Mouse (Mus musculus): ENCODE data around the gene Fmn2.

The Fmn2 gene

DNA sequence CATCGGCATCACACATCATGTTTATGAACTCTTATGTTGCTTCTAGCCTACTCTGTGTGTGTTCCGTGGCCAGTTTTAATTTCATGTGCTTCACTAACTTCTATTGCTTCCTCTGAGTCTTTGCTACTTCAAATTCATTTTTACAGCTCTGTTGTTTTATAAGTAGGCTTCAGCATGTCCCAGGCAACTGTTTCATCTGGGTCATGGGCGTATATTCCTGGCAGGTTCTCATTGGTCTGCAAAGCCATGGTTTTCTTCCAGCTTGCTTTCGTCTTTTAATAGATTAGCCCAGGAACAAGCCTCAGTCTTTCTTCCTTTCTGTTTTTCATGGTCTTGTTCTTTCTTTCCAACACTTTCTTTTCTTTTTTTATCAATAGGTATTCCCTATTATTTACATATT, 279.4 kb downstream of the Fmn2 start:
- no peak for DNase-seq (ENCODE audit: low spot score)

DNA sequence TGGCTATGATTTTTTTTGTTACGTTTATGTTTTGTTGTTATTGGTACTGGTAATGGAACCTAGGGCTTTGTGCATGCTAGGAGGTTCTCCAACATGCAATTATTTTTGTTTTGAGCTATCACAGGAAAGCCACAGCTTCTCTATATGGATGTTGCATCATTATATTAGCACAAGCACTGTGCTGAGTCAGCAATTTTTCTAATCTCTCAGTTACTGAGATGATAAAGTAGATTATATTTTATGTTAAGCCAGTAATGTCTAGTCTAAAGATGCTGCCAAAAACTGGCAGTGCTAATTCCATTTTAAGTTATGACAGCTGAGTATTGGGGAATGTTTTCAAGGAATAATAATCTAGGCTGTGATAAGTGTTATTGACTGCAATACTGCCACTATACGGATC, 287.0 kb downstream of the Fmn2 start:
- DNase-seq (ENCODE audit: low spot score) = no peak

DNA sequence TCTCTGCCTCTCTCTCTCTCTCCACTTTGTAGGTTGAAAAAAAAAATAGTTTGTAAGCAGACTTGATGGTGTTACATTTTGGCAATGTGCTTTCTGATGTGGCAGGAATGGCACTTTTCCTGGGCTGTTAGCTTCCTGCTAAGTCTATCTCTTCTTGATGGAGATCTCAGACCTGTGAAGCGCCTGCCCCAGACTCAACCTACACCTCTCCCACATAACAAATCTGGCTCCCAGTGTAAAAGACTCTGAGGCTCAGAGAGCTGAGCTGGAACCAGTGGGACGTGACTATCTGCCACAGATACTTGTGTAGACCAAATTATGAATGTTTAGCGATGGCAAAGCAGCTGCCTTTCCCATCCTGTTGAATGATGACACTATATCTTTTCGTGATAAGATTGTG, 310.2 kb downstream of the Fmn2 start:
- no peak for DNase-seq (ENCODE audit: low spot score)

DNA sequence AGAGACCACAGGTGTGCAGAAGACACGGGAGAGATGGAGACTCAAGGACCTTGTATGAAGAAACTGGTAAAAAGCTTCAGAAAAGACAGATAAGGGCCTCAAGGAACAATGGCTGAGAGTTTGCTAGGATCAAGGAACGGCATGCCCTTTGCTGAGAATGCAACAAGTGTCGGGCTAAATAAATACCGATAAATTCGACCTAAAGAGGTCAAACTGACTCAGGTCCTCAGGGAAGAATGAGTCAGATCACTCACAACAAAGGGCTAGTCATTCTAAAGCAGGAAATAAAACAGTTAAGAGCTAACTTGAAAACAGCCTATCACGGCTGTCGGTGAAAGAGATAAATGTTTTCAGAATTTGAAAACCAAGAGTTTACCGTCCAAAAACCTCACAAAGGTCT, 324.9 kb downstream of the Fmn2 start:
- DNase-seq (ENCODE audit: low spot score) = no peak

DNA sequence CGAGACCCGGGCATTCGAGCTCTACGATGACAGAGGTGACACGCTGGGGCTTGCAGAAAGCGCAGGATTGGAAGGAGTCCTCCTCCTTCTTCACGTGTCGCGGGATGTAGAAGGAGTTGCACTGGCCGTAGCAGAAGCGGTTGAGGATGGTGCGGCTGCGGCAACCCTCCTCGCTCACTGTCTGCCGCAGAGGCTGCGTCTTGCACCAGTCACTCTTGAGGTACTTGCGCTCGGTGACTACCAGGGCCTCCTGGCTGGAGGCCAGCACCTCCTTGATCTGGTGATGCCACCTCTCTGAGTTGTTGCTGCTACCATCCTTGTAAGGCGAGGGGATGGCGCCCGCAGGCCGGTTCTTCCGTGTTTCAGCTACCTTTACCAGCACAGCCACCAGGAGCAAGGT, 335.2 kb downstream of the Fmn2 start:
- DNase-seq (ENCODE audit: low spot score) = no peak

DNA sequence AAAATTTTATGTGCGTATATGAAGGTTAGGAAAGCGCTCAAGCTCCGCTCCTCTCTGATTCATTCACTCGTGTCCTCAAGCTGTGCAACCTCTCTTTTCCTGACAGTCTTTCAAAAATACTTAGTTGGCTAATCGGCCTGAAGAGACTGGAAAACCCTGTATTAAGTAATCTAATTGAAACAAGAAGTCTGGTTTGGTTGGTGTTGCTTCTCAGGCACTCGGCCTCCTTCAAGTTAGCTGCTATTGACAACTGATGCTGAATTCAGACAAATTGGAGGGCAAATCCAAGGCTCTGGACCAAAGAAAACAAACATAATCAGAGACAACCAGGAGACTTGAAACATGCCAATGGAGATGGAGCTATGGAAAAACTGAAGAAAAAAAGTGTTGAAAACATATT, 343.2 kb downstream of the Fmn2 start:
- DNase-seq (ENCODE audit: low spot score) = no peak

DNA sequence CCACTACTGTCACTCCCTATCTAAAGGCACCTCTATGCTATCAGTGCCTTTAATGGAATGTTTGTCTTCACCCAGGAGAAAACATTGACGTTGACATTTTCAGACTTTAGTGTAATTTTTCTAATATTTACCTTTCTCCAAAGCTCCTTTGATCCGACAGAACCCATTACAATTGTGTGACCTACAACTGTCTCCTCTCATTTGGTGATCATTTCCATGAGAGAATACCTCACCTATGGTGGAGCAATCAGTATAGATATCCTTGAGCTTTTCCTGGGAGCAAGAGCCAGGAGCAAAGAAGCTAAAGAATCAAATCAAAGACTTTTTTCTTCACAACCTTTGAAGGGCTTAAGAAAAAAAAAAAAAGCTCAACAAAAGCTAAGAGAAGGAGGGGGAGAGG, 354.6 kb downstream of the Fmn2 start:
- DNase-seq (ENCODE audit: low spot score) = no peak

DNA sequence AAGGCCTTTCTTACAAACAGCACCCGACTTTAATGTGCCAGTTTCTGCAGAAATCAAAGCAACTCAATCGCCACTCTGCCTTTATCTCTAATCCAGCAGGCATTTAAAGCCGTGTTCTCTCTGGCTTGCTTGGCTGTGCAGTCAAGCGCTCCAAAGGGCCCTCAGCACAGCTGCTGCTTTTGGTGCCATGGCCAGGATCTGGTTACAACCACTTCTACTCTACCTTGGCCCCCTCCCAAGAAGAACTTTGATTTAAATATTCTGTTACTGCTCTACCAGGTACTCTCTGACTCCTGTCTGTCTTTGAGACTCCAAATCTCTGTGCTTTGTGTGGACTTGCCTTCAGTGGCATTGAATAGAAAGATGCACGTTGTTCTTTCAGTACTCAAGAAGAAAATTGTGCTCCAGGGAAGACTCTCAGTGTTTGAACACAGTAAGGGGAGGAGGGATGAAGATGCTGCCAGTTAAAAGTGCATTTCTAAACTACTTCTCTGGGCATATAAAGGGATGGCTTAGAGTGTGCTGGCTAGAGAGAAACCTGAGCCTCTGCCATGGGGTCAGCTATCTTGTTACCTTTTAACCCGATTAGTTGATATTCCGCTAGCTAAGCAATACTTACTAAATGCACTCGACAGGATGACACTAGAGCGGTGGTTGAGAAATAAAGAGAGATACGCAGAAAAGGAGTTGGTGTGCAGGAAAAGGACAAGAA, 358.9 kb downstream of the Fmn2 start:
- no peak for DNase-seq (ENCODE audit: low spot score)

Measured in ovary, adult 18-20 months (tissue).